Comparison of ENCODE assay signal across 16 mouse cellular contexts in genomic region chr5:119137409-119137808, GRCm38 (mm10).
DNase-seq lines count a peak whose midpoint lies in the region; ATAC-seq lines count a peak whose summit lies in the region.
"Had no signal": no experiment of that assay in that cellular context is flagged by ENCODE, and none has a peak within 500 bp of the region (broad histone marks: within the 10 kb centered on the region; RNA-seq: fewer than 3 reads in every experiment).

No protein-coding gene starts in this region.

- DNase-seq in kidney, postnatal 25 days: no peak
- DNase-seq in embryonic facial prominence, embryonic 10.5 days (ENCODE audit: low spot score): no peak
- DNase-seq in thymus, postnatal 36 days: no peak
- DNase-seq: adrenal gland, postnatal 10 days; cerebellum, adult 2 months; liver, embryonic 13.5 days; lung, postnatal 10 days had no signal

- peak overlapping the region; percentile 79; the same call in 1 of the 2 replicates for H3K27ac ChIP-seq in kidney, embryonic 14.5 days (ENCODE audit: low read depth, low read length)
- 0 out of 2 replicates have a peak overlapping the region, but pooled peaks have one; percentile 48 for H3K27ac ChIP-seq in embryonic facial prominence, embryonic 10.5 days (replicated peaks)
- 0 out of 2 replicates have a peak overlapping the region, but pooled peaks have one; percentile 23 for H3K27ac ChIP-seq in embryonic facial prominence, embryonic 12.5 days
- H3K27ac ChIP-seq in limb, embryonic 15.5 days: peak overlapping the region; percentile 63
- H3K27ac ChIP-seq in midbrain, embryonic 16.5 days (ENCODE audit: low read length): no peak overlapping the region
- H3K27ac ChIP-seq: forebrain, embryonic 10.5 days; heart, embryonic 15.5 days; hindbrain, embryonic 10.5 days; liver, embryonic 13.5 days had no signal

- WGBS in kidney, embryonic 14.5 days: 22% methylated on average over 13 of the region's 13 CpGs
- WGBS in embryonic facial prominence, embryonic 10.5 days: 63% methylated on average over 13 of the region's 13 CpGs
- WGBS in embryonic facial prominence, embryonic 12.5 days: 58% methylated on average over 13 of the region's 13 CpGs
- 21% methylated on average over 13 of the region's 13 CpGs for WGBS in limb, embryonic 15.5 days
- WGBS in midbrain, embryonic 16.5 days: 75% methylated on average over 13 of the region's 13 CpGs

- peak overlapping the region; percentile 38 for H3K4me2 ChIP-seq in kidney, embryonic 14.5 days (replicated peaks; ENCODE audit: low read depth, low read length)
- no peak overlapping the region for H3K4me2 ChIP-seq in embryonic facial prominence, embryonic 12.5 days (replicated peaks)
- peak overlapping the region; percentile 39 for H3K4me2 ChIP-seq in limb, embryonic 15.5 days
- H3K4me2 ChIP-seq in midbrain, embryonic 16.5 days (ENCODE audit: low read length): no peak overlapping the region
- H3K4me2 ChIP-seq: heart, embryonic 15.5 days; liver, embryonic 13.5 days; midbrain, embryonic 11.5 days had no signal

- peaks cover 4% of the 10 kb centered on the region; the same call in 1 of the 2 replicates for H3K27me3 ChIP-seq in kidney, embryonic 14.5 days (ENCODE audit: control insufficient read depth, insufficient read depth, low read length)
- H3K27me3 ChIP-seq in embryonic facial prominence, embryonic 10.5 days (replicated peaks; ENCODE audit: low read depth, poor library complexity, severe bottlenecking): peaks cover 79% of the 10 kb centered on the region
- peaks cover 20% of the 10 kb centered on the region for H3K27me3 ChIP-seq in embryonic facial prominence, embryonic 12.5 days
- H3K27me3 ChIP-seq in limb, embryonic 15.5 days: peaks cover 30% of the 10 kb centered on the region
- H3K27me3 ChIP-seq in midbrain, embryonic 16.5 days (ENCODE audit: control insufficient read depth, insufficient read depth, low read depth, low read length): no peaks in the 10 kb centered on the region
- H3K27me3 ChIP-seq: liver, embryonic 13.5 days had no signal

- H3K4me1 ChIP-seq in kidney, embryonic 14.5 days (ENCODE audit: control insufficient read depth, insufficient read depth, low read length): peaks cover 22% of the 10 kb centered on the region; the same call in 1 of the 2 replicates
- H3K4me1 ChIP-seq in embryonic facial prominence, embryonic 10.5 days: peaks cover 53% of the 10 kb centered on the region
- peaks cover 23% of the 10 kb centered on the region for H3K4me1 ChIP-seq in embryonic facial prominence, embryonic 12.5 days
- H3K4me1 ChIP-seq in limb, embryonic 15.5 days: peaks cover 36% of the 10 kb centered on the region
- peaks cover 2% of the 10 kb centered on the region; the same call in 1 of the 2 replicates for H3K4me1 ChIP-seq in midbrain, embryonic 16.5 days (ENCODE audit: control insufficient read depth, insufficient read depth, low read length)
- H3K4me1 ChIP-seq: liver, embryonic 13.5 days had no signal

- ATAC-seq in kidney, embryonic 14.5 days (ENCODE audit: low FRiP score, low TSS enrichment): peak; percentile 66
- no peak for ATAC-seq in embryonic facial prominence, embryonic 12.5 days (ENCODE audit: insufficient number of reproducible peaks, insufficient read depth, low FRiP score, low TSS enrichment)
- no peak for ATAC-seq in limb, embryonic 15.5 days (ENCODE audit: insufficient number of reproducible peaks, low FRiP score, low TSS enrichment, low read depth)
- ATAC-seq in midbrain, embryonic 16.5 days: no peak
- ATAC-seq: CD4-positive, CD25-positive, alpha-beta regulatory T cell, adult 4 months had no signal

- no peaks in the 10 kb centered on the region for H3K9me3 ChIP-seq in kidney, embryonic 14.5 days (ENCODE audit: control insufficient read depth, low read length)
- H3K9me3 ChIP-seq in embryonic facial prominence, embryonic 10.5 days: no peaks in the 10 kb centered on the region
- H3K9me3 ChIP-seq in embryonic facial prominence, embryonic 12.5 days: no peaks in the 10 kb centered on the region
- H3K9me3 ChIP-seq in limb, embryonic 15.5 days: no peaks in the 10 kb centered on the region
- H3K9me3 ChIP-seq in midbrain, embryonic 16.5 days (replicated peaks; ENCODE audit: control insufficient read depth, low read length, poor library complexity, severe bottlenecking): no peaks in the 10 kb centered on the region
- H3K9me3 ChIP-seq: forebrain, embryonic 10.5 days; heart, embryonic 15.5 days; hindbrain, embryonic 10.5 days; liver, embryonic 13.5 days had no signal

- H3K9ac ChIP-seq in kidney, embryonic 14.5 days (ENCODE audit: low read depth, low read length): peak overlapping the region; percentile 23; the same call in 1 of the 2 replicates
- H3K9ac ChIP-seq in embryonic facial prominence, embryonic 12.5 days: no peak overlapping the region
- H3K9ac ChIP-seq in limb, embryonic 15.5 days: no peak overlapping the region
- H3K9ac ChIP-seq in midbrain, embryonic 16.5 days (ENCODE audit: low read depth, low read length): no peak overlapping the region
- H3K9ac ChIP-seq: heart, embryonic 15.5 days; liver, embryonic 13.5 days had no signal

- peak overlapping the region; percentile 12; the same call in 1 of the 2 replicates for H3K4me3 ChIP-seq in kidney, embryonic 14.5 days (ENCODE audit: low read length)
- H3K4me3 ChIP-seq in embryonic facial prominence, embryonic 10.5 days: no peak overlapping the region
- no peak overlapping the region for H3K4me3 ChIP-seq in embryonic facial prominence, embryonic 12.5 days
- peak overlapping the region; percentile 31 for H3K4me3 ChIP-seq in limb, embryonic 15.5 days
- no peak overlapping the region for H3K4me3 ChIP-seq in midbrain, embryonic 16.5 days (ENCODE audit: low read depth, low read length)
- H3K4me3 ChIP-seq: forebrain, embryonic 10.5 days; heart, embryonic 15.5 days; hindbrain, embryonic 10.5 days; liver, embryonic 13.5 days had no signal

- no peaks in the 10 kb centered on the region for H3K36me3 ChIP-seq in kidney, embryonic 14.5 days (ENCODE audit: control insufficient read depth, insufficient read depth, low read length)
- H3K36me3 ChIP-seq in embryonic facial prominence, embryonic 10.5 days (replicated peaks): no peaks in the 10 kb centered on the region
- H3K36me3 ChIP-seq in embryonic facial prominence, embryonic 12.5 days: no peaks in the 10 kb centered on the region
- no peaks in the 10 kb centered on the region for H3K36me3 ChIP-seq in limb, embryonic 15.5 days
- H3K36me3 ChIP-seq in midbrain, embryonic 16.5 days (ENCODE audit: control insufficient read depth, insufficient read depth, low read length): no peaks in the 10 kb centered on the region
- H3K36me3 ChIP-seq: forebrain, embryonic 10.5 days; heart, embryonic 15.5 days; hindbrain, embryonic 10.5 days; liver, embryonic 13.5 days had no signal

Comparison
In these comparisons a context has a peak if more than half of its experiments do, and no peak if none do; other contexts are left out.
1. H3K4me2 ChIP-seq: peak in kidney, embryonic 14.5 days (single experiment) and limb, embryonic 15.5 days (single experiment); none in embryonic facial prominence, embryonic 12.5 days (single experiment) and midbrain, embryonic 16.5 days (single experiment).
2. H3K4me3 ChIP-seq: peak in kidney, embryonic 14.5 days (single experiment) and limb, embryonic 15.5 days (single experiment); none in embryonic facial prominence, embryonic 10.5 days (single experiment), embryonic facial prominence, embryonic 12.5 days (single experiment) and midbrain, embryonic 16.5 days (single experiment).